Mouse (Mus musculus) granulocyte monocyte progenitor cell, adult 5-6 weeks (primary cell): ENCODE results near the gene Vmn2r121. TPM values are rescaled to one million over a fixed set of nuclear protein-coding genes. Genes with fewer than 3 reads are reported as not detected.

Source experiments
- ATAC-seq: replicated peaks from 2 replicates; pipeline ENCODE4 v1.8.0; 2016; ENCODE audit warnings: mild to moderate bottlenecking, moderate TSS enrichment, inconsistent platforms; ENCODE audit not compliant: poor library complexity, severe bottlenecking
- total RNA-seq, 2 experiments: library from RNA; stranded (forward) in 1 of 2; stranded (reverse) in 1 of 2; fragments of 200-712, 200-1000 nt in 1 of 2; fragments of >200 nt in 1 of 2; fragmentation: Nextera tagmentation in 1 of 2; gene quantifications; 2 replicates each; pipeline ENCODE4 v1.2.3; 2014 to 2017

Gene Vmn2r121
- total RNA-seq (2014; fragmentation: Nextera tagmentation) (not detected in 2 replicates), total RNA-seq (2017) (not detected in 2 replicates)

- no peak for ATAC-seq
Measured at GRCm38 (mm10) chrX:124135852-124136251, at the start of gene Vmn2r121. Gene Vmn2r121 (minus strand): TSS chrX:124135952.
